Comparison of ENCODE assay signal across 34 mouse cellular contexts in the genomic region with DNA sequence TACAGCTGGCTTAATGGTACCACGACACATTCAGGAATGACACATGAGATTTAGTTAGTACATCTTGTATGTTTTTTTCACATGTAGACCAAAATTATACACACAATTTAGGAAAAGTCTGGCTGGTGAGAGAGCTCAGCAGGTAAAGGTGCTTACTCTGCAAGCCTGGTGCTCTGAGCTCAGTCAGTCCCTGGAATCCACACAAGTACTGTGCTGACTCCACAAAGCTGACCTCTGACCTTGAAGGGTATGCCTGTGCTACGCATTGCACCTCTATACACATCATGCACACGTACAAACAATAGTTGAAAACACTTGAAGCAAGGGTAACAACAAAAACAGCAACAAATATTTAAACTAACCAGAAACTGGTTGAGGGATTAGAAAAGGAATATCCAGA.
"Had no signal": no experiment of that assay in that cellular context is flagged by ENCODE, and none has a peak within 500 bp of the region (broad histone marks: within the 10 kb centered on the region; RNA-seq: fewer than 3 reads in every experiment).

No protein-coding gene starts in this region.

- DNase-seq: heart, postnatal 10 days; heart, postnatal 14 days; heart, postnatal 36 days; heart, postnatal 4 days; kidney, adult 11 months; kidney, adult 18-20 months; kidney, adult 2 months; kidney, adult 8-10 months; kidney, adult 9 months; kidney, postnatal 10 days; kidney, postnatal 14 days; kidney, postnatal 25 days; kidney, postnatal 36 days; kidney, postnatal 4 days; layer of hippocampus, adult 9-11 months; layer of hippocampus, postnatal 36 days had no signal

- H3K27ac ChIP-seq: heart, embryonic 10.5 days; heart, embryonic 13.5 days; heart, embryonic 15.5 days; hindbrain, embryonic 10.5 days; hindbrain, embryonic 12.5 days; hindbrain, embryonic 13.5 days; hindbrain, embryonic 14.5 days; hindbrain, embryonic 15.5 days; hindbrain, postnatal 0 days; intestine, embryonic 15.5 days; kidney, embryonic 15.5 days; kidney, postnatal 0 days; layer of hippocampus, adult 2 months had no signal

- H3K4me2 ChIP-seq: heart, embryonic 12.5 days; heart, embryonic 13.5 days; heart, embryonic 15.5 days; hindbrain, embryonic 12.5 days; hindbrain, embryonic 13.5 days; hindbrain, embryonic 14.5 days; hindbrain, embryonic 15.5 days; intestine, embryonic 15.5 days; kidney, embryonic 15.5 days had no signal

- H3K4me3 ChIP-seq: heart, embryonic 10.5 days; heart, embryonic 12.5 days; heart, embryonic 13.5 days; heart, embryonic 15.5 days; hindbrain, embryonic 10.5 days; hindbrain, embryonic 12.5 days; hindbrain, embryonic 13.5 days; hindbrain, embryonic 15.5 days; intestine, embryonic 15.5 days; kidney, embryonic 15.5 days; layer of hippocampus, adult 2 months had no signal

- H3K9me3 ChIP-seq: heart, embryonic 10.5 days; heart, embryonic 13.5 days; heart, embryonic 15.5 days; hindbrain, embryonic 10.5 days; hindbrain, embryonic 12.5 days; hindbrain, embryonic 15.5 days; intestine, embryonic 15.5 days; kidney, embryonic 15.5 days had no signal

- H3K36me3 ChIP-seq: heart, embryonic 10.5 days; heart, embryonic 12.5 days; heart, embryonic 13.5 days; heart, embryonic 15.5 days; hindbrain, embryonic 10.5 days; hindbrain, embryonic 12.5 days; hindbrain, embryonic 13.5 days; hindbrain, embryonic 15.5 days; intestine, embryonic 15.5 days; kidney, embryonic 15.5 days had no signal

- H3K4me1 ChIP-seq: heart, embryonic 15.5 days; intestine, embryonic 15.5 days; kidney, embryonic 15.5 days had no signal

- ATAC-seq: hindbrain, embryonic 16.5 days; hindbrain, postnatal 0 days; inflammation-experienced regulatory T-cells, adult 6 months; intestine, embryonic 15.5 days; intestine, embryonic 16.5 days; intestine, postnatal 0 days had no signal

- H3K9ac ChIP-seq: heart, embryonic 12.5 days; heart, embryonic 13.5 days; heart, embryonic 15.5 days; hindbrain, embryonic 12.5 days; hindbrain, embryonic 13.5 days; hindbrain, embryonic 14.5 days; hindbrain, embryonic 15.5 days; intestine, embryonic 15.5 days; kidney, embryonic 15.5 days had no signal
